Mouse (Mus musculus): ENCODE measurements at regions not wholly inside any gene's neighbourhood (a gene's known extent, or its start where the extent isn't known, plus 50 kb on each side); places are given as distances from the start of the nearest gene placed in this dataset.
A peak's percentile ranks its signal among the peaks of the same experiment; 100 is the strongest.

GRCm38 (mm10) chr1:51537765-51538360 lies 59.6 kb upstream of the Nabp1 start:
- 88% methylated on average over 7 of the region's 7 CpGs for WGBS
- Histone ChIP-seq H3K36me3 (ENCODE audit: control insufficient read depth, insufficient read depth, low read length) (no peaks in the 10 kb centered on the region), H3K4me3 (replicated peaks; ENCODE audit: low read length) (no peak overlapping the region), H3K9me3 (replicated peaks; ENCODE audit: control insufficient read depth, low read length) (no peaks in the 10 kb centered on the region), H3K27me3 (ENCODE audit: control insufficient read depth, insufficient read depth, low read length) (no peaks in the 10 kb centered on the region), H3K27ac (ENCODE audit: low read length) (no peak overlapping the region), H3K4me1 (ENCODE audit: control insufficient read depth, insufficient read depth, low read length) (peaks cover 7% of the 10 kb centered on the region; the same call in 1 of the 2 replicates), H3K9ac (ENCODE audit: low read length) (no peak overlapping the region), H3K4me2 (ENCODE audit: low read depth, low read length) (no peak overlapping the region)
- ATAC-seq (ENCODE audit: insufficient read depth, low FRiP score) = no peak

- Histone ChIP-seq H3K27ac (ENCODE audit: low read length) (no peak overlapping the region), H3K9me3 (replicated peaks; ENCODE audit: control insufficient read depth, low read length) (no peaks in the 10 kb centered on the region), H3K36me3 (ENCODE audit: control insufficient read depth, insufficient read depth, low read length) (no peaks in the 10 kb centered on the region), H3K4me3 (replicated peaks; ENCODE audit: low read length) (no peak overlapping the region), H3K9ac (ENCODE audit: low read length) (no peak overlapping the region), H3K4me2 (ENCODE audit: low read depth, low read length) (no peak overlapping the region), H3K27me3 (ENCODE audit: control insufficient read depth, insufficient read depth, low read length) (no peaks in the 10 kb centered on the region), H3K4me1 (ENCODE audit: control insufficient read depth, insufficient read depth, low read length) (peaks cover 7% of the 10 kb centered on the region; the same call in 1 of the 2 replicates)
- 87% methylated on average over 1 of the region's 1 CpGs for WGBS
- no peak for ATAC-seq (ENCODE audit: insufficient read depth, low FRiP score)
These were observed 57.9 kb upstream of the Nabp1 start for GRCm38 (mm10) chr1:51536076-51536475.

GRCm38 (mm10) chr1:51535414-51535813 lies 57.2 kb upstream of the Nabp1 start:
- Histone ChIP-seq H3K9me3 (replicated peaks; ENCODE audit: control insufficient read depth, low read length) (no peaks in the 10 kb centered on the region), H3K4me1 (ENCODE audit: control insufficient read depth, insufficient read depth, low read length) (peaks cover 7% of the 10 kb centered on the region; the same call in 1 of the 2 replicates), H3K4me2 (ENCODE audit: low read depth, low read length) (no peak overlapping the region), H3K4me3 (replicated peaks; ENCODE audit: low read length) (no peak overlapping the region), H3K27ac (ENCODE audit: low read length) (no peak overlapping the region), H3K27me3 (ENCODE audit: control insufficient read depth, insufficient read depth, low read length) (no peaks in the 10 kb centered on the region), H3K9ac (ENCODE audit: low read length) (no peak overlapping the region), H3K36me3 (ENCODE audit: control insufficient read depth, insufficient read depth, low read length) (no peaks in the 10 kb centered on the region)
- ATAC-seq (ENCODE audit: insufficient read depth, low FRiP score) = no peak
- 99% methylated on average over 2 of the region's 2 CpGs for WGBS

- H3K27me3 ChIP-seq (ENCODE audit: control insufficient read depth, insufficient read depth, low read length) = no peaks in the 10 kb centered on the region
- ATAC-seq (ENCODE audit: insufficient read depth, low FRiP score) = no peak
- WGBS = 42% methylated on average over 1 of the region's 1 CpGs
- no peak overlapping the region for H3K27ac ChIP-seq (ENCODE audit: low read length)
- H3K9me3 ChIP-seq (replicated peaks; ENCODE audit: control insufficient read depth, low read length) = no peaks in the 10 kb centered on the region
- peaks cover 5% of the 10 kb centered on the region; the same call in 1 of the 2 replicates for H3K4me1 ChIP-seq (ENCODE audit: control insufficient read depth, insufficient read depth, low read length)
- no peaks in the 10 kb centered on the region for H3K36me3 ChIP-seq (ENCODE audit: control insufficient read depth, insufficient read depth, low read length)
- no peak overlapping the region for H3K4me3 ChIP-seq (replicated peaks; ENCODE audit: low read length)
- no peak overlapping the region for H3K9ac ChIP-seq (ENCODE audit: low read length)
- H3K4me2 ChIP-seq (ENCODE audit: low read depth, low read length) = no peak overlapping the region
These were observed 53.1 kb upstream of the Nabp1 start for GRCm38 (mm10) chr1:51531360-51531759.

GRCm38 (mm10) chr1:51530191-51530926 lies 52.1 kb upstream of the Nabp1 start:
- Histone ChIP-seq H3K4me3 (replicated peaks; ENCODE audit: low read length) (no peak overlapping the region), H3K4me1 (ENCODE audit: control insufficient read depth, insufficient read depth, low read length) (peaks cover 7% of the 10 kb centered on the region; the same call in 1 of the 2 replicates), H3K4me2 (ENCODE audit: low read depth, low read length) (no peak overlapping the region), H3K27me3 (ENCODE audit: control insufficient read depth, insufficient read depth, low read length) (no peaks in the 10 kb centered on the region), H3K36me3 (ENCODE audit: control insufficient read depth, insufficient read depth, low read length) (no peaks in the 10 kb centered on the region), H3K9ac (ENCODE audit: low read length) (no peak overlapping the region), H3K27ac (ENCODE audit: low read length) (peak overlapping the region; percentile 79), H3K9me3 (replicated peaks; ENCODE audit: control insufficient read depth, low read length) (no peaks in the 10 kb centered on the region)
- WGBS = 64% methylated on average over 9 of the region's 9 CpGs
- peak; percentile 70; the same call in 1 of the 2 replicates for ATAC-seq (ENCODE audit: insufficient read depth, low FRiP score)

GRCm38 (mm10) chr1:51529653-51530052 lies 51.4 kb upstream of the Nabp1 start:
- no peak for ATAC-seq (ENCODE audit: insufficient read depth, low FRiP score)
- no peaks in the 10 kb centered on the region for H3K36me3 ChIP-seq (ENCODE audit: control insufficient read depth, insufficient read depth, low read length)
- no peaks in the 10 kb centered on the region for H3K9me3 ChIP-seq (replicated peaks; ENCODE audit: control insufficient read depth, low read length)
- H3K27ac ChIP-seq (ENCODE audit: low read length) = peak overlapping the region; percentile 79
- no peaks in the 10 kb centered on the region for H3K27me3 ChIP-seq (ENCODE audit: control insufficient read depth, insufficient read depth, low read length)
- WGBS = 66% methylated on average over 5 of the region's 5 CpGs
- H3K4me1 ChIP-seq (ENCODE audit: control insufficient read depth, insufficient read depth, low read length) = peaks cover 7% of the 10 kb centered on the region; the same call in 1 of the 2 replicates
- no peak overlapping the region for H3K4me2 ChIP-seq (ENCODE audit: low read depth, low read length)
- no peak overlapping the region for H3K9ac ChIP-seq (ENCODE audit: low read length)
- H3K4me3 ChIP-seq (replicated peaks; ENCODE audit: low read length) = no peak overlapping the region

GRCm38 (mm10) chr1:51528671-51529070 lies 50.4 kb upstream of the Nabp1 start:
- H3K36me3 ChIP-seq (ENCODE audit: control insufficient read depth, insufficient read depth, low read length) = no peaks in the 10 kb centered on the region
- H3K27ac ChIP-seq (ENCODE audit: low read length) = no peak overlapping the region
- H3K4me2 ChIP-seq (ENCODE audit: low read depth, low read length) = no peak overlapping the region
- H3K9ac ChIP-seq (ENCODE audit: low read length) = no peak overlapping the region
- ATAC-seq (ENCODE audit: insufficient read depth, low FRiP score) = no peak
- H3K9me3 ChIP-seq (replicated peaks; ENCODE audit: control insufficient read depth, low read length) = no peaks in the 10 kb centered on the region
- H3K4me1 ChIP-seq (ENCODE audit: control insufficient read depth, insufficient read depth, low read length) = peaks cover 7% of the 10 kb centered on the region; the same call in 1 of the 2 replicates
- no peak overlapping the region for H3K4me3 ChIP-seq (replicated peaks; ENCODE audit: low read length)
- WGBS = 86% methylated on average over 1 of the region's 1 CpGs
- H3K27me3 ChIP-seq (ENCODE audit: control insufficient read depth, insufficient read depth, low read length) = no peaks in the 10 kb centered on the region
